Mouse (Mus musculus): ENCODE measurements around the gene Dph3. TPM values are rescaled to one million over a fixed set of nuclear protein-coding genes. Genes with fewer than 3 reads are reported as not detected.
"Not testable (repeated sequence)": the region's sequence is repeated elsewhere in the genome, so short reads cannot be mapped to it uniquely, and the experiment has no call there.

Gene Dph3
- total RNA-seq, 2 experiments from 2014 or later, result 40.2 to 45.3 TPM

- not testable (repeated sequence) for DNase-seq (ENCODE audit: low spot score in 2 of 2)
Measured at GRCm38 (mm10) chr14:32087584-32088248, 2.2 kb upstream of the Dph3 start.

- no peak for DNase-seq (ENCODE audit: low spot score in 2 of 2)
Measured at GRCm38 (mm10) chr14:32086226-32086625, 697 bp upstream of the Dph3 start.

- peak in 1 of 2 experiments; percentile 86 for DNase-seq (ENCODE audit: low spot score in 2 of 2)
Measured at GRCm38 (mm10) chr14:32084761-32085485, 606 bp downstream of the Dph3 start, which contains the start of gene Oxnad1. Oxnad1 (plus strand) TSS chr14:32085374.

- no peak for DNase-seq (ENCODE audit: low spot score in 2 of 2)
Measured at GRCm38 (mm10) chr14:32083466-32083865, 2.1 kb downstream of the Dph3 start.

- no peak for DNase-seq (ENCODE audit: low spot score in 2 of 2)
Measured at GRCm38 (mm10) chr14:32082891-32083290, 2.6 kb downstream of the Dph3 start.

- peak in 1 of 2 experiments; percentile 10 for DNase-seq (ENCODE audit: low spot score in 2 of 2)
Measured at GRCm38 (mm10) chr14:32081026-32081425, 4.5 kb downstream of the Dph3 start.

- DNase-seq (ENCODE audit: low spot score in 2 of 2), result peak; percentile 51 to 72
Measured at GRCm38 (mm10) chr14:32076896-32077575, 8.5 kb downstream of the Dph3 start.

- no peak for DNase-seq (ENCODE audit: low spot score in 2 of 2)
Measured at GRCm38 (mm10) chr14:32073901-32074300, 11.6 kb downstream of the Dph3 start.

- DNase-seq (ENCODE audit: low spot score in 2 of 2), result peak; percentile 45 to 61
Measured at GRCm38 (mm10) chr14:32073211-32073685, 12.3 kb downstream of the Dph3 start.

GRCm38 (mm10) chr14:32072807-32073206 is 12.7 kb downstream of the Dph3 start:
- no peak for DNase-seq (ENCODE audit: low spot score in 2 of 2)

GRCm38 (mm10) chr14:32061398-32061797 is 24.1 kb downstream of the Dph3 start:
- DNase-seq (ENCODE audit: low spot score in 2 of 2), result no peak

- DNase-seq (ENCODE audit: low spot score in 2 of 2), result no peak
Measured at GRCm38 (mm10) chr14:32057664-32058063, 27.9 kb downstream of the Dph3 start.

- DNase-seq (ENCODE audit: low spot score in 2 of 2), result no peak
Measured at GRCm38 (mm10) chr14:32056675-32057074, 28.9 kb downstream of the Dph3 start.

GRCm38 (mm10) chr14:32055781-32056180 is 29.7 kb downstream of the Dph3 start:
- no peak for DNase-seq (ENCODE audit: low spot score in 2 of 2)

- DNase-seq (ENCODE audit: low spot score in 2 of 2), result no peak
Measured at GRCm38 (mm10) chr14:32054788-32055187, 30.7 kb downstream of the Dph3 start.

GRCm38 (mm10) chr14:32053895-32054294 is 31.6 kb downstream of the Dph3 start:
- no peak for DNase-seq (ENCODE audit: low spot score in 2 of 2)

GRCm38 (mm10) chr14:32050171-32050570 is 35.4 kb downstream of the Dph3 start:
- DNase-seq (ENCODE audit: low spot score in 2 of 2), result no peak

GRCm38 (mm10) chr14:32046357-32046756 is 39.2 kb downstream of the Dph3 start:
- no peak for DNase-seq (ENCODE audit: low spot score in 2 of 2)

GRCm38 (mm10) chr14:32042108-32042507 is 43.4 kb downstream of the Dph3 start:
- DNase-seq (ENCODE audit: low spot score in 2 of 2), result no peak

- DNase-seq (ENCODE audit: low spot score in 2 of 2), result no peak
Measured at GRCm38 (mm10) chr14:32037661-32038252, 47.8 kb downstream of the Dph3 start.

- no peak for DNase-seq (ENCODE audit: low spot score in 2 of 2)
Measured at GRCm38 (mm10) chr14:32036482-32036881, 49.0 kb downstream of the Dph3 start.

All from left cerebral cortex, adult 18-20 months (tissue).